Mouse (Mus musculus): ENCODE results near the gene Atp6v1e1. TPM values are rescaled to one million over a fixed set of nuclear protein-coding genes. Genes with fewer than 3 reads are reported as not detected.
A peak's percentile ranks its signal among the peaks of the same experiment; 100 is the strongest.
"Not testable (repeated sequence)": the region's sequence is repeated elsewhere in the genome, so short reads cannot be mapped to it uniquely, and the experiment has no call there.

Atp6v1e1 gene
- 164 and 166 TPM in 2 replicates for polyA plus RNA-seq (2016; fragmentation: Nextera tagmentation; extraction: Ambion mirVana)

GRCm38 (mm10) chr6:120822307-120822928 is at the start of gene Atp6v1e1:
Gene Atp6v1e1 (minus strand): TSS chr6:120822793.
- peaks cover 11% of the 10 kb centered on the region for H3K4me1 ChIP-seq
- H3K27ac ChIP-seq (replicated peaks), result peak within 1 kb of the TSS; percentile 80
- H3K4me2 ChIP-seq (replicated peaks), result peak within 1 kb of the TSS; percentile 83
- H3K36me3 ChIP-seq, result peaks cover 19% of the 10 kb centered on the region
- peak within 1 kb of the TSS; percentile 83 for H3K9ac ChIP-seq (replicated peaks)
- H3K27me3 ChIP-seq, result no peaks in the 10 kb centered on the region
- H3K9me3 ChIP-seq, result no peaks in the 10 kb centered on the region
- under 1% methylated on average over 41 of the region's 41 CpGs for WGBS
- H3K4me3 ChIP-seq, result peak within 1 kb of the TSS; percentile 83
- ATAC-seq (ENCODE audit: low FRiP score, low read depth), result peak; percentile 97

GRCm38 (mm10) chr6:120871286-120871685 is 48.7 kb upstream of the Atp6v1e1 start:
- no peak overlapping the region for H3K27ac ChIP-seq (replicated peaks)
- H3K4me3 ChIP-seq, result no peak overlapping the region
- H3K9ac ChIP-seq (replicated peaks), result no peak overlapping the region
- peaks cover 18% of the 10 kb centered on the region; the same call in 1 of the 2 replicates for H3K36me3 ChIP-seq
- H3K9me3 ChIP-seq, result no peaks in the 10 kb centered on the region
- no peaks in the 10 kb centered on the region for H3K4me1 ChIP-seq
- no peaks in the 10 kb centered on the region for H3K27me3 ChIP-seq
- 80% methylated on average over 2 of the region's 2 CpGs for WGBS
- no peak for ATAC-seq (ENCODE audit: low FRiP score, low read depth)
- H3K4me2 ChIP-seq (replicated peaks), result no peak overlapping the region

GRCm38 (mm10) chr6:120868824-120869223 is 46.2 kb upstream of the Atp6v1e1 start:
- no peak for ATAC-seq (ENCODE audit: low FRiP score, low read depth)
- Histone ChIP-seq H3K4me2 (replicated peaks) (no peak overlapping the region), H3K27ac (replicated peaks) (no peak overlapping the region), H3K9ac (replicated peaks) (no peak overlapping the region), H3K4me1 (no peaks in the 10 kb centered on the region), H3K36me3 (peaks cover 32% of the 10 kb centered on the region), H3K4me3 (no peak overlapping the region), H3K9me3 (no peaks in the 10 kb centered on the region), H3K27me3 (no peaks in the 10 kb centered on the region)
- WGBS, result 85% methylated on average over 1 of the region's 1 CpGs

DNA sequence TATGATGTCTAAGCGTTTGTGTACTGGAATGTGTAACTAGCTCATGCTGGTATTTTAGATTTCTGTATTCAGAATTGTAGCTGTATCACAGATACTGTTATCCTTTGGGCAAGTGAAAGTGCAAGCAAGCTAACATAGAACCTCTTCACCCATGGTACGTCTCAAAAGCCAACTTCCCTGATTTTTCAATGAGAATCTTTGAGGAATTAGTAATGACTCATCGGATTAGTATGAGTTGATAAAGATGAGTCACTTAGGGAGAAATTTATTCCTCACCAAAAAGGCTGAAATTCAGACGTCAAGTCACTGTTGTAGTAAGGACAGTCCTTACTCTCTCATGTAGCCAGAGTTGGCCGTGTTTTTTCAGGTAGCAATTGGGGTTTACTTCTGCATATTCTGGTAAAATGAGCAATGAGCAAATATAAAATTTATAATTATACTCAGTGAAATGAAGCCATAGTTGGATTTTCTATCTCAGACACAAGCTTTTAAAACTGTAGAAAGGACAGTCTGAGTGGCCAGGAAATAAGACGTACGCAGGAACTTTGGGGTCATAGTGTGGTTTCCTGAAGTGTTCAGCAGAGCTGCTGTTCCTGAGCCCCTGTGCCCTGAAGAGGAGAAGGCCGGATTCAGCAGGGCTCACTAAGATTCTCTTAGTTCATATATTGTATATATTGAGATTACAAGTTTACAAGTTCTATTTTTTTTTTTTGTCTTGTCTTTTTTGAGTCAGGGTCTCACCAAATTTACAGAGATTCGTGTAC is 43.6 kb upstream of the Atp6v1e1 start:
- H3K9me3 ChIP-seq, result no peaks in the 10 kb centered on the region
- H3K4me3 ChIP-seq, result no peak overlapping the region
- peaks cover 33% of the 10 kb centered on the region for H3K36me3 ChIP-seq
- no peaks in the 10 kb centered on the region for H3K4me1 ChIP-seq
- no peak overlapping the region for H3K4me2 ChIP-seq (replicated peaks)
- 87% methylated on average over 9 of the region's 9 CpGs for WGBS
- no peaks in the 10 kb centered on the region for H3K27me3 ChIP-seq
- no peak overlapping the region for H3K9ac ChIP-seq (replicated peaks)
- no peak for ATAC-seq (ENCODE audit: low FRiP score, low read depth)
- no peak overlapping the region for H3K27ac ChIP-seq (replicated peaks)

DNA sequence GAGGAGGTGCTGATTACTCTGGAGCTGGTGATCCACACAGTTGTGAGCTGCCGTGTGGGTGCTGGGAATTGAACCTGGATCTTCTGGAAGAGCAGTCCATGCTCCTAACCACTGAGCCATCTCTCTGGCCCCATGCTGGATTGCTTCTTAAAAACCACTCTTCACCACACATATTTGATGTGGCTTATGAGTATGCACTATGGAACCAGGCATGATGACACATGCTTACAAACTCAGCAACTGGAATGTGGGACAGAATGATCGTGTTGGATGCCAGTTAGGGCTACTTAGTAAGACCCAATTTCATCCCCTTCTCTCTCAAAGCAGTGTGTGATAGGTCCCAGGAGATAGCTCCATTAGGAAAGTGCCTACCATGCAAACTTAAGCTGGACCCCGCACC is 37.5 kb upstream of the Atp6v1e1 start:
- Histone ChIP-seq H3K27ac (replicated peaks) (no peak overlapping the region), H3K9me3 (no peaks in the 10 kb centered on the region), H3K9ac (replicated peaks) (no peak overlapping the region), H3K4me2 (replicated peaks) (no peak overlapping the region), H3K36me3 (peaks cover 27% of the 10 kb centered on the region), H3K4me3 (no peak overlapping the region), H3K27me3 (no peaks in the 10 kb centered on the region), H3K4me1 (peaks cover 15% of the 10 kb centered on the region)
- no peak for ATAC-seq (ENCODE audit: low FRiP score, low read depth)
- 95% methylated on average over 3 of the region's 3 CpGs for WGBS

GRCm38 (mm10) chr6:120858217-120858711 is 35.7 kb upstream of the Atp6v1e1 start:
- ATAC-seq (ENCODE audit: low FRiP score, low read depth), result peak; percentile 83
- peaks cover 29% of the 10 kb centered on the region for H3K36me3 ChIP-seq

DNA sequence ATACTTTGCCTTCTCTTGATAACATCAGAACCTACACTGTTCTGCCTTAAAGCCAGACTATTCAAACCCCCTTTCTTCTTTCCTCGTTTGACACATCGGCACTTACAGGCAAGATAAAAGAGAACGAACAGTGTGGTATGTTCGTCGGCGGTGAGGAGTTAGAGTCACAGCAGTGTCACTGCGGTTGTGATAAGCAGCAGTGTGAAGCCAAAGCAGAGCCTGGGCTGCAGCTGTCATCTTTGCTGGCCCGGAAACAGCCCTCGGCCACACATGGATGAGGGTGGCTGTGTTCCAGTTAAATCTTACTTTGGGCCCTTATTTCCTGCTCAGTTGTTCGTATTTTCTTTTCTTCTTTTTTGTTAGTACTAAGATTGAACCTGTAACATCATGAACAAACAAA is 31.8 kb upstream of the Atp6v1e1 start:
- Histone ChIP-seq H3K4me2 (replicated peaks) (no peak overlapping the region), H3K9ac (replicated peaks) (no peak overlapping the region), H3K4me1 (peaks cover 15% of the 10 kb centered on the region), H3K27ac (replicated peaks) (no peak overlapping the region), H3K36me3 (peaks cover 43% of the 10 kb centered on the region), H3K9me3 (no peaks in the 10 kb centered on the region), H3K4me3 (no peak overlapping the region), H3K27me3 (no peaks in the 10 kb centered on the region)
- WGBS, result 96% methylated on average over 10 of the region's 10 CpGs
- no peak for ATAC-seq (ENCODE audit: low FRiP score, low read depth)

More at GRCm38 (mm10) chr6:120858217-120858711, 35.7 kb upstream of the Atp6v1e1 start:
- 45% methylated on average over 8 of the region's 8 CpGs for WGBS
- Histone ChIP-seq H3K9me3 (no peaks in the 10 kb centered on the region), H3K4me1 (peaks cover 15% of the 10 kb centered on the region), H3K9ac (replicated peaks) (no peak overlapping the region), H3K4me3 (no peak overlapping the region), H3K27me3 (no peaks in the 10 kb centered on the region), H3K4me2 (replicated peaks) (no peak overlapping the region), H3K27ac (replicated peaks) (no peak overlapping the region)

GRCm38 (mm10) chr6:120850720-120851119 is 28.1 kb upstream of the Atp6v1e1 start:
- H3K36me3 ChIP-seq, result peaks cover 52% of the 10 kb centered on the region
- H3K27me3 ChIP-seq; H3K9ac ChIP-seq (replicated peaks); H3K27ac ChIP-seq (replicated peaks); H3K4me1 ChIP-seq; H3K4me3 ChIP-seq; H3K4me2 ChIP-seq (replicated peaks); ATAC-seq (ENCODE audit: low FRiP score, low read depth); H3K9me3 ChIP-seq: not testable (repeated sequence)

- H3K4me3 ChIP-seq, result no peak overlapping the region
- no peak overlapping the region for H3K27ac ChIP-seq (replicated peaks)
- H3K9ac ChIP-seq (replicated peaks), result no peak overlapping the region
- WGBS, result 98% methylated on average over 5 of the region's 5 CpGs
- no peak overlapping the region for H3K4me2 ChIP-seq (replicated peaks)
- 0 out of 2 replicates have a peak, but pooled peaks cover 2% of the 10 kb centered on the region for H3K9me3 ChIP-seq
- H3K4me1 ChIP-seq, result peaks cover 8% of the 10 kb centered on the region
- ATAC-seq (ENCODE audit: low FRiP score, low read depth), result no peak
- no peaks in the 10 kb centered on the region for H3K27me3 ChIP-seq
- peaks cover 3% of the 10 kb centered on the region; the same call in 1 of the 2 replicates for H3K36me3 ChIP-seq
Observed at GRCm38 (mm10) chr6:120841754-120842153, 19.2 kb upstream of the Atp6v1e1 start.

- Histone ChIP-seq H3K36me3 (peaks cover 3% of the 10 kb centered on the region; the same call in 1 of the 2 replicates), H3K27me3 (no peaks in the 10 kb centered on the region), H3K4me3 (no peak overlapping the region), H3K27ac (replicated peaks) (no peak overlapping the region), H3K4me2 (replicated peaks) (no peak overlapping the region), H3K9ac (replicated peaks) (no peak overlapping the region), H3K9me3 (0 out of 2 replicates have a peak, but pooled peaks cover 2% of the 10 kb centered on the region), H3K4me1 (peaks cover 9% of the 10 kb centered on the region)
- 95% methylated on average over 7 of the region's 7 CpGs for whole genome bisulfite sequencing
- no peak for ATAC-seq (ENCODE audit: low FRiP score, low read depth)
Observed at GRCm38 (mm10) chr6:120840258-120840657, 17.7 kb upstream of the Atp6v1e1 start.

DNA sequence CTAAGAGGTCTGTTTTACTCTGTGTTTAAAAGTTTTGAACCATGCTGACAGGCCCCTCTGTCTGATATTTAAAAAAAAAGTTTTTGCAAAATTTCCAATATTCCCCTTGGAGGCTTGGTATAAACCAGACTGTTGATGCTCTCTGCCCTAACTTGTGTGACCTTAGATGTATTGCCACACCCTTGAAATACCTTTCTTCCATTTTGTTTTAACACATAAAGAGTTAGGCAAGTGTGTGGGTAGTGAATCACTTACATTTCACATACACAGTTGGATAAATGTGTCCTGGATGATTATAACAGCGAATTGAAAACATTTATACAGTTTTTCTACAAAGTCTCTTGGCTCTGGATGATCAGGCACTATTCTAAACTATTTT is 14.5 kb upstream of the Atp6v1e1 start:
- no peak overlapping the region for H3K27ac ChIP-seq (replicated peaks)
- H3K4me1 ChIP-seq, result peaks cover 9% of the 10 kb centered on the region
- H3K36me3 ChIP-seq, result 0 out of 2 replicates have a peak, but pooled peaks cover 3% of the 10 kb centered on the region
- 89% methylated on average over 1 of the region's 1 CpGs for WGBS
- H3K9me3 ChIP-seq, result 0 out of 2 replicates have a peak, but pooled peaks cover 2% of the 10 kb centered on the region
- peak overlapping the region; percentile 77 for H3K4me2 ChIP-seq (replicated peaks)
- peak overlapping the region; percentile 89; the same call in 1 of the 2 replicates for H3K9ac ChIP-seq (replicated peaks)
- H3K27me3 ChIP-seq, result no peaks in the 10 kb centered on the region
- no peak for ATAC-seq (ENCODE audit: low FRiP score, low read depth)
- peak overlapping the region; percentile 87 for H3K4me3 ChIP-seq

Data from midbrain, embryonic 12.5 days (tissue).